Mouse (Mus musculus): Measurements from ENCODE around the gene Abcf3. TPM values are rescaled to one million over a fixed set of nuclear protein-coding genes. Genes with fewer than 3 reads are reported as not detected.

Abcf3 gene
- polyA plus RNA-seq, 1 experiment from 2014 or later, result 36.3 TPM

GRCm38 (mm10) chr16:20529375-20529774 lies 19.0 kb upstream of the Abcf3 start:
- no peaks in the 10 kb centered on the region for H3K9me3 ChIP-seq (ENCODE audit: low read length)
- H3K27ac ChIP-seq (ENCODE audit: low read length), result no peak overlapping the region
- ATAC-seq (no peak), DNase-seq (ENCODE audit: low spot score) (no peak)
- H3K4me2 ChIP-seq (replicated peaks; ENCODE audit: low read depth, low read length), result no peak overlapping the region
- no peak for TF ChIP-seq CTCF (IDR thresholded peaks at IDR 0.05)
- TF ChIP-seq EP300 (IDR thresholded peaks at IDR 0.05), result no peak
- 61% methylated on average over 1 of the region's 1 CpGs for WGBS
- no peak overlapping the region for H3K9ac ChIP-seq (replicated peaks; ENCODE audit: low read depth)
- no peaks in the 10 kb centered on the region for H3K4me1 ChIP-seq (ENCODE audit: insufficient read depth, low read depth, low read length)
- H3K36me3 ChIP-seq (ENCODE audit: insufficient read depth, low read length), result peaks cover 47% of the 10 kb centered on the region
- H3K4me3 ChIP-seq (ENCODE audit: low read depth, low read length), result no peak overlapping the region
- no peaks in the 10 kb centered on the region for H3K27me3 ChIP-seq (replicated peaks; ENCODE audit: insufficient read depth, low read length)

GRCm38 (mm10) chr16:20530941-20531340 lies 17.4 kb upstream of the Abcf3 start:
- ATAC-seq (no peak), DNase-seq (ENCODE audit: low spot score) (no peak)
- Histone ChIP-seq H3K4me1 (ENCODE audit: insufficient read depth, low read depth, low read length) (no peaks in the 10 kb centered on the region), H3K36me3 (ENCODE audit: insufficient read depth, low read length) (peaks cover 35% of the 10 kb centered on the region), H3K27me3 (replicated peaks; ENCODE audit: insufficient read depth, low read length) (no peaks in the 10 kb centered on the region), H3K4me2 (replicated peaks; ENCODE audit: low read depth, low read length) (no peak overlapping the region), H3K9me3 (ENCODE audit: low read length) (no peaks in the 10 kb centered on the region), H3K27ac (ENCODE audit: low read length) (no peak overlapping the region), H3K9ac (replicated peaks; ENCODE audit: low read depth) (no peak overlapping the region), H3K4me3 (ENCODE audit: low read depth, low read length) (no peak overlapping the region)
- no peak for TF ChIP-seq EP300 (IDR thresholded peaks at IDR 0.05)
- TF ChIP-seq CTCF (IDR thresholded peaks at IDR 0.05), result no peak
- 94% methylated on average over 20 of the region's 20 CpGs for WGBS

- Histone ChIP-seq H3K4me2 (replicated peaks; ENCODE audit: low read depth, low read length) (peak overlapping the region; percentile 74; the same call in 1 of the 2 replicates), H3K9ac (replicated peaks; ENCODE audit: low read depth) (no peak overlapping the region), H3K36me3 (ENCODE audit: insufficient read depth, low read length) (peaks cover 24% of the 10 kb centered on the region; the same call in 1 of the 2 replicates), H3K27ac (ENCODE audit: low read length) (no peak overlapping the region), H3K4me1 (ENCODE audit: insufficient read depth, low read depth, low read length) (peaks cover 16% of the 10 kb centered on the region), H3K27me3 (replicated peaks; ENCODE audit: insufficient read depth, low read length) (no peaks in the 10 kb centered on the region), H3K9me3 (ENCODE audit: low read length) (no peaks in the 10 kb centered on the region), H3K4me3 (ENCODE audit: low read depth, low read length) (no peak overlapping the region)
- WGBS, result 42% methylated on average over 10 of the region's 10 CpGs
- no peak for TF ChIP-seq EP300 (IDR thresholded peaks at IDR 0.05)
- TF ChIP-seq CTCF (IDR thresholded peaks at IDR 0.05), result no peak
- ATAC-seq (no peak), DNase-seq (ENCODE audit: low spot score) (no peak)
Observed at GRCm38 (mm10) chr16:20534617-20535295, 13.6 kb upstream of the Abcf3 start.

GRCm38 (mm10) chr16:20535296-20536080 lies 12.9 kb upstream of the Abcf3 start, which contains the start of gene Ap2m1:
TSS of gene Ap2m1 (plus strand) at chr16:20535478.
- Histone ChIP-seq H3K4me2 (replicated peaks; ENCODE audit: low read depth, low read length) (peak within 1 kb of the TSS; percentile 74), H3K27me3 (replicated peaks; ENCODE audit: insufficient read depth, low read length) (no peaks in the 10 kb centered on the region), H3K36me3 (ENCODE audit: insufficient read depth, low read length) (peaks cover 27% of the 10 kb centered on the region; the same call in 1 of the 2 replicates), H3K27ac (ENCODE audit: low read length) (peak within 1 kb of the TSS; percentile 93), H3K9ac (replicated peaks; ENCODE audit: low read depth) (peak within 1 kb of the TSS; percentile 87), H3K4me3 (ENCODE audit: low read depth, low read length) (peak within 1 kb of the TSS; percentile 91), H3K4me1 (ENCODE audit: insufficient read depth, low read depth, low read length) (peaks cover 16% of the 10 kb centered on the region), H3K9me3 (ENCODE audit: low read length) (no peaks in the 10 kb centered on the region)
- DNase-seq (ENCODE audit: low spot score), result peak; percentile 100
- under 1% methylated on average over 47 of the region's 52 CpGs for WGBS
- TF ChIP-seq CTCF (IDR thresholded peaks at IDR 0.05) (no peak), EP300 (IDR thresholded peaks at IDR 0.05) (no peak)
- ATAC-seq, result peak; percentile 98

GRCm38 (mm10) chr16:20536081-20536665 lies 12.2 kb upstream of the Abcf3 start:
- H3K9ac ChIP-seq (replicated peaks; ENCODE audit: low read depth), result peak overlapping the region; percentile 87
- WGBS, result 25% methylated on average over 9 of the region's 9 CpGs
- no peak for TF ChIP-seq EP300 (IDR thresholded peaks at IDR 0.05)
- no peak for TF ChIP-seq CTCF (IDR thresholded peaks at IDR 0.05)
- no peaks in the 10 kb centered on the region for H3K9me3 ChIP-seq (ENCODE audit: low read length)
- ATAC-seq, result no peak
- DNase-seq (ENCODE audit: low spot score), result peak; percentile 39
- H3K36me3 ChIP-seq (ENCODE audit: insufficient read depth, low read length), result peaks cover 25% of the 10 kb centered on the region; the same call in 1 of the 2 replicates
- peak overlapping the region; percentile 74 for H3K4me2 ChIP-seq (replicated peaks; ENCODE audit: low read depth, low read length)
- H3K27me3 ChIP-seq (replicated peaks; ENCODE audit: insufficient read depth, low read length), result no peaks in the 10 kb centered on the region
- peaks cover 16% of the 10 kb centered on the region for H3K4me1 ChIP-seq (ENCODE audit: insufficient read depth, low read depth, low read length)
- H3K4me3 ChIP-seq (ENCODE audit: low read depth, low read length), result peak overlapping the region; percentile 91
- H3K27ac ChIP-seq (ENCODE audit: low read length), result peak overlapping the region; percentile 93

GRCm38 (mm10) chr16:20537071-20537471 lies 11.3 kb upstream of the Abcf3 start:
- H3K9ac ChIP-seq (replicated peaks; ENCODE audit: low read depth), result peak overlapping the region; percentile 32
- H3K27me3 ChIP-seq (replicated peaks; ENCODE audit: insufficient read depth, low read length), result no peaks in the 10 kb centered on the region
- H3K36me3 ChIP-seq (ENCODE audit: insufficient read depth, low read length), result peaks cover 22% of the 10 kb centered on the region; the same call in 1 of the 2 replicates
- H3K9me3 ChIP-seq (ENCODE audit: low read length), result no peaks in the 10 kb centered on the region
- WGBS, result 18% methylated on average over 5 of the region's 5 CpGs
- H3K4me1 ChIP-seq (ENCODE audit: insufficient read depth, low read depth, low read length), result peaks cover 16% of the 10 kb centered on the region
- TF ChIP-seq CTCF (IDR thresholded peaks at IDR 0.05) (peak; percentile 5; the same call in 1 of the 2 replicates), EP300 (IDR thresholded peaks at IDR 0.05) (no peak)
- DNase-seq (ENCODE audit: low spot score), result peak; percentile 52
- no peak overlapping the region for H3K27ac ChIP-seq (ENCODE audit: low read length)
- H3K4me3 ChIP-seq (ENCODE audit: low read depth, low read length), result peak overlapping the region; percentile 14; the same call in 1 of the 2 replicates
- peak overlapping the region; percentile 74 for H3K4me2 ChIP-seq (replicated peaks; ENCODE audit: low read depth, low read length)
- ATAC-seq, result no peak
